Mouse (Mus musculus) cerebellum, adult 2 months (tissue): ENCODE data around the gene Tns1.

ENCODE experiments used
- CTCF ChIP-seq: fragments of 200-500 bp; IDR thresholded peaks from 2 replicates; pipeline ENCODE4 v1.5.1; 2011; ENCODE audit warnings: low read depth, mild to moderate bottlenecking, control low read depth, low read length, moderate library complexity, borderline replicate concordance; ENCODE audit not compliant: insufficient read depth
- POLR2A ChIP-seq: fragments of 200-500 bp; IDR thresholded peaks from 2 replicates; pipeline ENCODE4 v1.6.1; 2011; ENCODE audit warnings: low read length, control low read depth, borderline replicate concordance; ENCODE audit not compliant: insufficient read depth

DNA sequence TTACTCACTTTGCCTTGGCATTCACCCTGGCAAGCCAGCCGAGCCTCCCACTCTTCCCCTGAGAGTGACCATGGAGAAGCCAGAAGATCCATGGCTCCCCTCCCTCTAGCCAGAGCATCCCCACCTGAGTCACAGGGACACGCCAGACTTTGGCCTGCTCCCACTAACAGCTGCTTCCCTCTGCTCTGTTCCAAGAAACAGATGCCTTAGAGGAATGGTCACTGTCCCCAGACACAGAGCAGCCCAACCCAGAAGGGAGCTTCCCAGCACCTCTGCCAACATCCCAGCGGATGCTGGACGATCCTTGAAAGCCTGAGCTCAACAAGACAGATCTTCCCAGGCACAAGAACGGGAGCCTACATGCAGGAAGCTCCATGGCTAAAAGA, 95.4 kb downstream of the Tns1 start:
- TF ChIP-seq CTCF (no peak), POLR2A (no peak)
